Mouse (Mus musculus) erythroblast, embryonic 14.5 days (primary cell): Measurements from ENCODE around the gene Dhrs3.

ENCODE experiments used
- GATA1 ChIP-seq: IDR thresholded peaks from 2 replicates; pipeline ENCODE4 v1.6.1; 2012; ENCODE audit warnings: low read length, inconsistent platforms, mixed read lengths
- TAL1 ChIP-seq: IDR thresholded peaks from 3 replicates; pipeline ENCODE4 v1.6.1; 2012; ENCODE audit warnings: low read length, inconsistent platforms, mixed read lengths

DNA sequence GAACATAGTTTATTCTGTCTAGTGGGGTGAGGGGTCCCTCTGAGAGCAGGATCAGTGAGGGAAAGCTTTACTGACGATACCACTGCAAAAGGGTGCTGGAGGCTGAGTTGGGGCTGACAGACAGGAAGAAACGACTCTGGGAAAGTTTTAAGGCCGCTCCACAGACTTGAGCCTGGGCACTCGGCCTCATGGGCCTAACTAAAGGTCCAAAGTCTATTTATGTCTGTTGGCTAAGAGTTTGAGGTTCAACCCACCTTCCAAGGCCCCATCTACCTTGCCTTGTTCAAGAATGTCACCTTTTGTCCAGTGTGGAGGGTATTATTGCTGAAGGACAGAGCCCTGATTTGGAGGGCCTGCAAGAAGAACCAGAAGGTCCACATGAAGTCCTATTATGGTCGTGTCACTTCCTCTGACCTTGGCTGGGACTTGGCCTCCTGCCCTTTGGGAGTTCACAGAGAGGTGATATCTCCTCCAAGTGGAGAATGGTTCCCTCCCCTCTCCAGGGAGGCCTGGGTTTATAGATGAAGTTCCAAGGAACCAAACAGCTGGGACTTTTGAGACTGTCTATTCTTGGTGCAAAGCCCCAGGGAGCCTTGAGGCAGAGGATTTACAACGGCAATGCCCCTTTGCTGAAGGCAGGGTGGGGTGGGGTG lies 55.2 kb downstream of the Dhrs3 start:
- TF ChIP-seq GATA1: no peak
- no peak for TF ChIP-seq TAL1
